Mouse (Mus musculus) bone marrow, adult 2 months (tissue): ENCODE measurements around the gene Myo18a.

ENCODE experiments used
- CTCF ChIP-seq: fragments of 200-500 bp; IDR thresholded peaks from 2 replicates; pipeline ENCODE4 v1.5.1; 2011; ENCODE audit warnings: low read length, control low read depth; ENCODE audit not compliant: control insufficient read depth, insufficient read depth
- POLR2A ChIP-seq: fragments of 200-500 bp; IDR thresholded peaks from 2 replicates; pipeline ENCODE4 v1.6.1; 2011; ENCODE audit warnings: low read depth, mild to moderate bottlenecking, control low read depth, low read length, borderline replicate concordance; ENCODE audit not compliant: control insufficient read depth

- TF ChIP-seq CTCF, result no peak
- TF ChIP-seq POLR2A, result peak; percentile 29; the same call in 1 of the 2 replicates
Observed at GRCm38 (mm10) chr11:77800869-77801701, 38.0 kb downstream of the Myo18a start.
